Mouse (Mus musculus) megakaryocyte, embryonic 14.5 days (primary cell): Measurements from ENCODE around the gene Rnf24.

ENCODE experiments used
- FLI1 ChIP-seq: IDR thresholded peaks from 2 replicates; pipeline ENCODE4 v1.6.1; 2012; ENCODE audit warnings: low read length, inconsistent platforms, mixed read lengths
- GATA1 ChIP-seq: IDR thresholded peaks from 3 replicates; pipeline ENCODE4 v1.6.1; 2012; ENCODE audit warnings: mixed read lengths, low read length, inconsistent platforms, borderline replicate concordance

DNA sequence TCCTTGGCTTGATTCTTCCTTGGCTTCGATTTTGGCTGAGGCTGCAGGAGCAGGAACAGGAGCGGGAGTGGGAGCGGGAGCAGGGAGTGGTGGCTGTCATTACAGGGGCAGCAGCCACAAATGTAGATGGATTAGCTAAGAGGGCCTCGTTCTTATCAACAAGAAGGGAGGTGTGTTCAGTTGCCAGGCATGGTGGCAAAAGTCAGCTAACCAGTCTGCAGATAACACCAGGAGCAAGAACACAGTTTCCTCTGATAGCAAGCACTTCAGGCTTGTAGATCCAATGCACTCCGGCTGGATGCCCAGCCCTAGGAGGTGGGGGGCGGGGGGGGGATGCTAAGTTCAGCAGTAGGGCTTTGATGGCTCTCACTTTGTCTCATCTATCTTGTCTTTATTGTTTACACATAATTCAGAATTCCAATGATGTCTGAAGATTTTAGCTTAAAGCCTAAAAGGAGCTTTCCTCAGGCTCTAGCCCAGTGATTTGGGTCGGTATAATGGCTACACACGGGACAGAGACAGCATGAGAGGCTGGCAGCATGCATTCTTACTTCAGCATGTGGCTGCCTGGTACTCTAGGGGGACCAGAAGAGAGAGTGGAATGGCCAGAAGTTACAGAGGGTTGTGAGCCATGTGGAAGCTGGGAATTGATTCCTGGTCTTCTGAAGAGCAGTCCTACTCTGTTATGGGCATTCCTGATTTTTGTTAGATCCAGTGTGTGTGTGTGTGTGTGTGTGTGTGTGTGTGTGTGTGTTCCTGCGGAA is 92.0 kb downstream of the Rnf24 start:
- TF ChIP-seq FLI1 (no peak), GATA1 (no peak)
